Mouse (Mus musculus) yolk sac, embryonic 10.5 days (tissue): ENCODE measurements around the gene Med12l.
"Not testable (repeated sequence)": the region's sequence is repeated elsewhere in the genome, so short reads cannot be mapped to it uniquely, and the experiment has no call there.

ENCODE experiments used
- DNase-seq: peaks from one replicate; pipeline ENCODE4 v3.0.0-alpha.2; 2017; ENCODE audit warnings: low spot score

Med12l gene

GRCm38 (mm10) chr3:59022971-59023370 is 17.3 kb downstream of the Med12l start:
- no peak for DNase-seq

GRCm38 (mm10) chr3:59024531-59025192 is 19.0 kb downstream of the Med12l start:
- no peak for DNase-seq

GRCm38 (mm10) chr3:59025193-59025535 is 19.5 kb downstream of the Med12l start:
- DNase-seq = no peak

DNA sequence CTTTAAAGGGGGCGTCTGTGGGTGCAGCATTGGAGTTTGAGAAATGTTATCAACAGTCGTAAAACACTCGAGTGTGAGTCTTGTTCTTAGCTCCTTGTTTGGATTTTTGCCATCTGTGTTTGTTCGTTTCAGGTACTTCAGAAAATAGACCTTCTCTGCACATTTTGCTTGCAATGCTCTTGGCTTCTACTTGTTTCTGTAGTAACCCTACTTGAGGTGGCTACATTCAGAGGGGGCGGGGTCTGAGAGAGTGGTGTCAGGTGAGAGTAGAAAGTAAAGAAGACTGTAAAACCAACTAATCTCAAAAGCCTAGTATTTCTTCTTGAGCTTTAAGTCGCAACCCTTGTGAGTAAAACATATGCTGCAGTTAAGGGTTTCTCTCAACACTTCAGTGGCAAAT is 23.1 kb downstream of the Med12l start:
- no peak for DNase-seq

DNA sequence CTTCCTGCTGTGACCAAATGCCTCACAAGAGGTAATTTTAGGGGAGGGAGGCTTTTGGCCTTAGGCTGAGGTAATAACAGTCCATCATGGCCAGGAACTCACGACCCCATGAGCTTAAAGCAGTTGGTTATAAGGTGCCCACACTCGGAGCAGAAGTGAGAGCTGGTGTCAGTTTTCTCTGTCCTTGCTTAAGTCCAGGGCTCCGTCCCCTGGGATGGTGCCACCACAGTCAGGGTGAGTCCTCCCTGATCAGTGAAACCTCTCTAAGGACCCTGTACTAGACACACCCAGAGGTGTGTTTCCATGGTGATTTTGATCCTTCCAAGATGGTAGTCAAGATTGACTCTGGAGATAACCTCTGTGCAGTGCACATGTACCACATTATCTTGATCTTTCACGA is 25.4 kb downstream of the Med12l start:
- no peak for DNase-seq

GRCm38 (mm10) chr3:59041487-59041886 is 35.9 kb downstream of the Med12l start:
- no peak for DNase-seq

DNA sequence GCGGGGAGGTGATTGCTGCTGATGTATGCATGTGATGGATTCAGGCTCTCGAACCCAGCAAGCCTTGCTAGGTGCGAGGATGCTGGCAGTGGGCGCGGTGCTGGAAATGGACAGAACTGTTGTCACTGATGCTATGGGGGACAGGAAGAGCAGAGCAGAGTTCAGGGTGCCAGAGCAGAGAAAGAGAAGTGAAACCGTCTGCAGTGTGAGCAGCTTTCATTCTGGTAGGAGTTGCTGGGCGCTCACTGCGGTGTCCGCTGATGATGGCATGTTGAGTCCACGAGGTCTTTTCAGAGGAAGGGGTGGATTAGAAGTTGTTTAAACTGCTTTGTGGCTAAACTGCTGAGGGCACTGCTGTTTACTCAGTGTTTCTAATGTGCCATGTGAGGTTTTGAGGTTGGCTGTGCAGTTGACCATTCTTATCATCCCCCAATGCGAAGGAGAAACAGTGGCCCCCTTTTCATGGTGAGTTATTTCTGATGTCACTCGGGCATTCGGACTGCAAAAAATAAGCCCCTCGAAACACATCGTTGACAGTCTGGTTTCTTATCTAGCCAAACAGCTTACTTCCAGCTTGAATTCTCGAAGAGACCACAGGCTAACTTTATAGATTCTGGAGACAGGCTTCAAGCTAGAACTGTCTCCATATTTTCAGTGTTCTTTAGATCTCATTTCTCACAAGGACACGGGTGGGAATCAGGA is 49.4 kb downstream of the Med12l start:
- no peak for DNase-seq

- DNase-seq = peak; percentile 52
Observed at GRCm38 (mm10) chr3:59059022-59059541, 53.5 kb downstream of the Med12l start.

DNA sequence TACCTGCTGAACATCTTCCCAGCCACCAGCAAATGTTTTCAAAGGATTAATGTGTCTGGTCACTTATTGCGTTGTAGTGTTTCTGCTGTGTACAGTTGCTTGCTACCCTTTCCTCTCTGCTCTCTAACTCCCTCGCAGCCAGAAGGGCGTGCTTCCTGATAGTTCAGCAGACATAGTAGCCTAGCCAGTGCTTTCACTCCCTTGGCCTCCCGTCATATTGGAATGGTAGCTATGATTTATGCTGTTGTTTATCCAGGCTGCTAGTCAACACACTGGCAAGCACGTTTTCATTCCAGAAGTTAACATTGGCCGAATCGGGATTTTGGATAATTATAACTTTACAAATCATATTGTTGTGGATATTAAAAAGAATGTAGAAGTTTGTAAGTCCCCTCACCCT is 54.5 kb downstream of the Med12l start:
- no peak for DNase-seq

DNA sequence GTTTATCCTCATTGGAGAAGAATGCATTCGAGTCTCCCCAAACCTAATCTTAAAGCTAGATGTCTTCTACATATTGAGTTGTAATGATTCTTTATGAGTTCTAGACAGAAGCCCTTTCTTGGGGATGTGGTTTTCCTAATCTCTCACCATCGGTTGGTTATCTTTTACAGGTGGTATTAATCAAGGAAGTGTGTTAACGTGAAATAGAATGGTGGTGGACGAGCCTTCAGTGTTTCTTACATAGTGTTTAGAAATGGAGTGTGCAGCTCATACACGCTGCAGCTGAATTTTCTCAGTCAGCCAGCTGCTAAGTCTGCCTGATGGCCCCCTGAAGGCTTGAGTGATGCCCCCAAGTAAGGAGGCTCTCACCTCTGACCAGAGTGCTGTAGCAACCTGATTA is 56.5 kb downstream of the Med12l start:
- DNase-seq = no peak

DNA sequence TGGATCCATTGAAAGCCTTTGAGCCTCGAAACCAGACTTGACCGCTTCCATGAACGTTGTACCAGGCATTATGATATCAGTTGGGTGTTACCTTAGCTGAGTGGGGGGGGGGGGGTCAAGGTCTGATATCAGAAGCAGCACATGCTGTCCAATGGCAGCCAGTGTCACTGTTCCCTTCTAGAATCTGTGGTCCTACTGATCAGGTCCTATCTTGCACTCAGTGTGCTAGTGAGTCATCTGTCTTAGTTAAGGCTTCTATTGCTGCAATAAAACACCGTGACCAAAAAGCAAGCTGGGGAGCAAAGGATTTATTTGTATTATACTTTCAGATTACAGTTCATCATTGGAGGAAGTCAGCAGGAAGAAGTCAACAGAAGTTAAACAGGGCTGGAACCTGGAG is 57.8 kb downstream of the Med12l start:
- DNase-seq = no peak

DNA sequence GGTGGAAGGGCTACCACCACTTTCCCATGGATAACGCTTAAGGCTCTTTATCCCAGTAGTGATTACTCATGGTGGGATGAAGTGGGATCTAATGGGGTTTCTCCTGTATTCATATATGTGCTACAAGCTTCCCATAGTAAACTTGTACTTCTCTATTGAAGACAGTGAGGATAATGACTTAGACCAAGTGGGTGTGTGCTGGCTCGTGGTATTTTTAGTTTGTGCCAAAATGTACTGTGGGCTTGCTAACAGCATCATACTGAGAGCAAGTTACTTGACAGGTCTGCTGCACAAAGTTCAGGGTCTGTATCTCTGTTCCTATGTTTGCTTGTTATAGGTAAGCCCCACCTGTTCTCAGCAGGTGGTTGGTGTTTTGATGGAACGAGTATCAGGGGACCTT is 60.3 kb downstream of the Med12l start:
- no peak for DNase-seq

GRCm38 (mm10) chr3:59066558-59067294 is 61.1 kb downstream of the Med12l start:
- no peak for DNase-seq

- DNase-seq = not testable (repeated sequence)
Observed at GRCm38 (mm10) chr3:59069071-59069470, 63.4 kb downstream of the Med12l start.

DNA sequence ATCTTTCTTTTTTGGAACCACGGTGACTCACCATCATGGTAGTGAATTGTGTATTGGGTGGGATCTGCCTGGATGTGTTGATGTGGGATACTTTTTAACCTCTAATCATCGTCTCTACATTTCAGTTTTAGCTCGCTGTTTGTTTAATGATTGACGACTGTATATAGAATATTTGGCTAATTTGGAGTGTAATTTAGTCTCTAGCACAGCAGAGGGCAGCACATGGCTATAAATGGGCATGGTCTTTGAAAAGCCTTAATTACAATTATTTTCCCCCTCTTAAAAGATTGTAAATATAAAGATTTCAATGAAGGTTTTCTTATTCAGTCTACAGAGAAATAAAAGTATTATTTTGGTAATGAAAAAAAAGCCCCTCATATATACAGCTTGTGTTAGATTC is 71.7 kb downstream of the Med12l start:
- no peak for DNase-seq

DNA sequence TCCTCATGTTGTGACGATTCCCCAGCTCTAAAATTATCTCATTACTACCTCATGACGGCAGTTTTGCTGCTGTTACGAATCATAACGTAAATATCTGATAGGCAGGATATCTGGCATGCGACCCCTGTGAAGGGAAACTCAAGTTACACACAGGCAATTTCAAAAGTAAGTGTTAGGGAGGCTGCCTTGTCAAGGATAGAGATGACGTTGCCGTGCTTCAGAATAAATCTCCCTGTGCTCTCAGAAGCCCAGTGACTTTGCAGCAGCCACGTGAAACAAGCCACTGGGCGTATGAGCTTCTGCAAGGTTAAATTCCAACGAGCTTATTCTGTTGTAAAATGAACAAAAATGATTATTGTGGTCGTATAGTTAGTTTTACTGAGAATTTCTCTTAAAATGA is 73.0 kb downstream of the Med12l start:
- DNase-seq = no peak

DNA sequence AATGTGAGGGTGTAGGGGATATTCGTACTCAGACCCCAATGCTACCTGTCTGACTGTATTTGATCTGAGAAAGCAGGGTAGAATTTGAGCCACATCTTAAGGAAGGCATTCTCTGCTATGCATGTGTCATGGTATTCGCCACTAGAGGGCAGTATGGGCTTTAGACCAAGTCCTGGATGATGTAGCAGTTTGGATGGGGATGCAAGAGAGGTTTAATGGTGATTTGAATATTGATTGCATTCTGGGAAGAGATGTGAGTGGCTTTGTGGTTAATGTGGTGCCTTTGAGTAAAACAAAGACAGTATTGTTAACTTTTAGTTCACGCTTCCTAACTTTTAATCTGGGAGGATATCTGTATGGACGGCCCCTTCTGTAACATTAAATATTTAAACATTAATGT is 73.7 kb downstream of the Med12l start:
- DNase-seq = peak; percentile 13

DNA sequence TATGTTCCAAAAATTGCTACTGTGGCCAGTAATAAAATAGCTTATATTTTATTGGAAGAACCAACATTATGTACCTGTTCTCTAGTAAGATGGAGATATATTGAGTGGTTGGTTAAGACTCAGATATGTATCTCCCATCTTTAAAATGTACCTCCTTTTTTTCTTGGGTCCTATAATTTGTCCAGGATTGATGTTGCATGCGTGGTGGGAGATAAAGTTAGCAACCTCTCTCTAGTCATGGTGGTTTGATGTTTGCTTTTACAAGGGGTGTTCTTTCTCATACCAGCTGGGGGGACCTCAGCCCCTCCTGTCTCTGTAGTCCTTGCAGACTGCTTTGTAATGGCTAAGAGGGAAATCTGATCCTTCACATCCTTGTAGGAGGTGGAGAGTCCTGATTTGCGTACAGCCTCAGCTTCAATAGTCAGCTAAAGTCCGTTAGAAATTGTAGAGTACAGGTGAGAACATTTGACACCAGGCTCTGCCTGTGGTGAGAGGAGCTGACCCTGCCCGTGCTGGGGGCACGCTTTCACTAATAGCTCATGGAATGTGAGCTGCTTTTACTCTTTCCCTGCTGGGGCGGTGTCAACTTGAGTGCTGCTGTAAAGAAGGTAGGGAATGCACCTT is 74.8 kb downstream of the Med12l start:
- no peak for DNase-seq

DNA sequence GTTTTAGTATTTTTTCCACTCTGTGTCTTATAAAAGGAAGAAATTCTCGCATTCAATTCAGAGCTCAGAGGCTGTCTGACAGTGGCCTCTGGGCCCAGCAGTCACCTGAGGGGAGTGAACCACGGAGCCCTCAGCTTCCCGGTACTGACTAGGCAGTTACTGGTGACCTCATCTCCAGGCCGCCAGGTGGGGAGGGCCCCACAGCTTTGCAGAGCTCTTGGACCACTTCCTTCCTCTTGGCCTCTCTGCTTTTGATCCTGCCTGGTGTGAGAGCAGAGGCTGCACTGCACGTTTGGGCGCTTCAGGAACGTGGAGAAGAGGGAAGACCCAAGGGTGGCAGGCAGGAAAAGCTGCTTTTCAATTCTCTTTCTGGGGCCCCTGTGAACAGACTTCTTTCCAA is 75.3 kb downstream of the Med12l start:
- no peak for DNase-seq

DNA sequence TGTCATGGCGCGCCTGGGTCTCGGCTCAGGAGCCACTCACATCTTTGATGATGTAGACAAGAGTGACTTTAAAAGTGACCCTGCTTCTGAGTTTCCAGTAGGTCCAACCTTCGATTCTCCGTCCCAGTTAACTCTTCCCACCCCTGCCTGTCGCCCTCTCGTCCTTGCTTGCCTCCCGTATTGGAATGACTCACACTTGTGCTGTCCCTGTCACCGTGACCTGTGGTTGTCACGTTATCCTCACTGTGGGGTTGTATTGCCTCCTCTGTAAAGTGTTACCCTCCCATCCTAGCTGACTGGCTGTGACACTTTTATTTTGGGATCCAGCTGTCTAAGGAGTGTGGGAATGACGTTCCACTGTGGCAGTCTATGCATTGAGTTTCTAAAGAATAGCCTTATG is 87.1 kb downstream of the Med12l start:
- no peak for DNase-seq

- no peak for DNase-seq
Observed at GRCm38 (mm10) chr3:59097421-59097820, 91.8 kb downstream of the Med12l start.

- DNase-seq = no peak
Observed at GRCm38 (mm10) chr3:59098540-59098939, 92.9 kb downstream of the Med12l start.
